Mouse (Mus musculus): ENCODE data around the gene Lef1. TPM values are rescaled to one million over a fixed set of nuclear protein-coding genes. Genes with fewer than 3 reads are reported as not detected.

Lef1 gene
- total and polyA plus RNA-seq, 2 experiments from 2014 or later, result 5.6 to 7.2 TPM

DNA sequence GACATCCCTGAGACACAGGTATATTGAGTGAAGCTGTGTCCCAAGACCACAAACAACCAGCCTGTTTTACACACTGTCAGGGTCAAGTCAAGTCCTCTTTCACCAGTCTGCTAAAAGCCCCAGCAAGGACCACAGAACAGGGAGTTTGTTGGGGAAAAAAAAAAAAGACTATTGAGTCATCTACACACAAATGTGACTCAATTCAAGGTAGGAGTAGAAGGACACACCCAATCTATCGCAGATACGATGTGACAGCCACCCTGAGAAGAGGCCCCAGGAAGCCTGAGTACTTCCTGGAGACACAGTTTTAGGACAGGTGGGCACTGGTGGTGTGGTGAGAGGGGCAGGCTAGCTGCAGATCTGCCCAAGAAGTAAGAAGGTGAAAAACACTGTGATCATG, 140.0 kb downstream of the Lef1 start:
- ATAC-seq (no peak), DNase-seq (ENCODE audit: low spot score) (no peak)
- WGBS, result 93% methylated on average over 2 of the region's 2 CpGs
- Histone ChIP-seq H3K4me2 (ENCODE audit: low read depth, low read length) (no peak overlapping the region), H3K4me3 (ENCODE audit: low read length) (no peak overlapping the region), H3K27me3 (ENCODE audit: insufficient read depth, low read length) (no peaks in the 10 kb centered on the region), H3K27ac (no peak overlapping the region), H3K9ac (replicated peaks; ENCODE audit: low read length) (no peak overlapping the region), H3K4me1 (ENCODE audit: insufficient read depth, low read length) (0 out of 2 replicates have a peak, but pooled peaks cover 4% of the 10 kb centered on the region), H3K9me3 (ENCODE audit: low read length) (no peaks in the 10 kb centered on the region), H3K36me3 (ENCODE audit: insufficient read depth, low read length) (no peaks in the 10 kb centered on the region; the same call in 1 of the 2 replicates)
- no peak for TF ChIP-seq CTCF (IDR thresholded peaks at IDR 0.05; ENCODE audit: low read depth)

DNA sequence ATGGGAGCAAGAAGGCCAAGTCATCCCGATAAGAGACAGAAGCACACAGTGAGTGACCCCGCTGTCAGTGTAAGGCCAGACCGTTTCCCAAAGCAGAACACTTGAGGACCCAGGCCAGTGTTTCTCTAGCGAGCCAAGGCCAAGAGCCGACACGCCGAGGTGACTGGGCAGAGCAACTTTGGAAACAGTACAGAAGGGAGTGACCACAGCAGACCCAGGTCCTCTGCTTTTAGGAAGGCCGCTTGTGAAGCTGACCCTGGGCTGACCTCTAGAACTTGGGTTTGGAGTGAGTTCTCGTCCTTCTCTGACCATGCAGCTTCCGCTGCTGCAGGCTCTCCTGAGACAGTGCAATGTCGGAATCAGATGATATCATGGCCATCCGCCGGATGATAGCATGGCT, 140.7 kb downstream of the Lef1 start:
- no peaks in the 10 kb centered on the region; the same call in 1 of the 2 replicates for H3K36me3 ChIP-seq (ENCODE audit: insufficient read depth, low read length)
- 0 out of 2 replicates have a peak, but pooled peaks cover 2% of the 10 kb centered on the region for H3K4me1 ChIP-seq (ENCODE audit: insufficient read depth, low read length)
- no peak for TF ChIP-seq CTCF (IDR thresholded peaks at IDR 0.05; ENCODE audit: low read depth)
- H3K27ac ChIP-seq, result no peak overlapping the region
- no peaks in the 10 kb centered on the region for H3K9me3 ChIP-seq (ENCODE audit: low read length)
- no peak overlapping the region for H3K4me2 ChIP-seq (ENCODE audit: low read depth, low read length)
- no peak overlapping the region for H3K9ac ChIP-seq (replicated peaks; ENCODE audit: low read length)
- 89% methylated on average over 13 of the region's 13 CpGs for WGBS
- H3K27me3 ChIP-seq (ENCODE audit: insufficient read depth, low read length), result no peaks in the 10 kb centered on the region
- no peak overlapping the region for H3K4me3 ChIP-seq (ENCODE audit: low read length)
- ATAC-seq (no peak), DNase-seq (ENCODE audit: low spot score) (no peak)

- H3K9ac ChIP-seq (replicated peaks; ENCODE audit: low read length), result no peak overlapping the region
- no peak overlapping the region for H3K27ac ChIP-seq
- DNase-seq (ENCODE audit: low spot score), result no peak
- ATAC-seq, result no peak
- H3K4me1 ChIP-seq (ENCODE audit: insufficient read depth, low read length), result no peaks in the 10 kb centered on the region
- H3K36me3 ChIP-seq (ENCODE audit: insufficient read depth, low read length), result no peaks in the 10 kb centered on the region; the same call in 1 of the 2 replicates
- 87% methylated on average over 7 of the region's 7 CpGs for WGBS
- H3K4me2 ChIP-seq (ENCODE audit: low read depth, low read length), result no peak overlapping the region
- TF ChIP-seq CTCF (IDR thresholded peaks at IDR 0.05; ENCODE audit: low read depth), result no peak
- no peak overlapping the region for H3K4me3 ChIP-seq (ENCODE audit: low read length)
- H3K9me3 ChIP-seq (ENCODE audit: low read length), result no peaks in the 10 kb centered on the region
- H3K27me3 ChIP-seq (ENCODE audit: insufficient read depth, low read length), result no peaks in the 10 kb centered on the region
Measured at GRCm38 (mm10) chr3:131251601-131252000, 141.3 kb downstream of the Lef1 start.

- TF ChIP-seq CTCF (IDR thresholded peaks at IDR 0.05; ENCODE audit: low read depth), result no peak
- no peak for ATAC-seq
- H3K36me3 ChIP-seq (ENCODE audit: insufficient read depth, low read length), result no peaks in the 10 kb centered on the region
- H3K27ac ChIP-seq, result no peak overlapping the region
- H3K9me3 ChIP-seq (ENCODE audit: low read length), result no peaks in the 10 kb centered on the region
- H3K27me3 ChIP-seq (ENCODE audit: insufficient read depth, low read length), result no peaks in the 10 kb centered on the region
- H3K4me2 ChIP-seq (ENCODE audit: low read depth, low read length), result no peak overlapping the region
- H3K4me1 ChIP-seq (ENCODE audit: insufficient read depth, low read length), result no peaks in the 10 kb centered on the region
- over 99% methylated on average over 4 of the region's 4 CpGs for WGBS
- no peak overlapping the region for H3K9ac ChIP-seq (replicated peaks; ENCODE audit: low read length)
- no peak overlapping the region for H3K4me3 ChIP-seq (ENCODE audit: low read length)
- no peak for DNase-seq (ENCODE audit: low spot score)
Measured at GRCm38 (mm10) chr3:131254991-131255390, 144.7 kb downstream of the Lef1 start.

DNA sequence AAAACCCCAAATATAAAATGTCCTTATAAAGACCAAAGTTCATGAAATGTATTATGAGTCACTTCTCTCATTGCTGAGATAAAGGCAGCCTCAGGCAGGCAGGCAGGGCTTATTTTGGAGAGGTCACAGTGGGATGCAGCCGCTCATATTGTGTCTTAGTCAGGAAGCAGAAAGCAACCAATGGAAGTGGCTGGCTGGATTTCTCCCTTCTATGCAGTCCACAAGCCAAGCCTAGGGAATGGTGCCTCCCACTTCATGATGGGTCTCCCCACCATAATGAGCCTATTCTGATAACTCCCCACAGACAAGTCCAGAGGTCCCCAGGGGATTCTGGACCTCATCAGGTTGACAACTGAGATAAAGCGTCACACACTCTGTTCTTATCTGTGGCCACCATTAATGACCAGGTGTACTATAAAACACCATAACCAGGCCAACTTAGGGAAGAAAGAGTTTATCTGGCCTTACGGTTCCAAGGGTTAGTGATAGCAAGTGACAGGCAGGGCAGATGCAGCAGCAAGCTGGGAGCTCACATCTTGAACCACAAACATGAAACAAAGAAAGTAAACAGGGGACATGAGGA, 145.2 kb downstream of the Lef1 start:
- Histone ChIP-seq H3K9ac (replicated peaks; ENCODE audit: low read length) (no peak overlapping the region), H3K9me3 (ENCODE audit: low read length) (no peaks in the 10 kb centered on the region), H3K27me3 (ENCODE audit: insufficient read depth, low read length) (no peaks in the 10 kb centered on the region), H3K36me3 (ENCODE audit: insufficient read depth, low read length) (no peaks in the 10 kb centered on the region), H3K27ac (no peak overlapping the region), H3K4me3 (ENCODE audit: low read length) (no peak overlapping the region), H3K4me1 (ENCODE audit: insufficient read depth, low read length) (no peaks in the 10 kb centered on the region), H3K4me2 (ENCODE audit: low read depth, low read length) (no peak overlapping the region)
- TF ChIP-seq CTCF (IDR thresholded peaks at IDR 0.05; ENCODE audit: low read depth), result no peak
- ATAC-seq (no peak), DNase-seq (ENCODE audit: low spot score) (no peak)
- WGBS, result 96% methylated on average over 3 of the region's 3 CpGs

DNA sequence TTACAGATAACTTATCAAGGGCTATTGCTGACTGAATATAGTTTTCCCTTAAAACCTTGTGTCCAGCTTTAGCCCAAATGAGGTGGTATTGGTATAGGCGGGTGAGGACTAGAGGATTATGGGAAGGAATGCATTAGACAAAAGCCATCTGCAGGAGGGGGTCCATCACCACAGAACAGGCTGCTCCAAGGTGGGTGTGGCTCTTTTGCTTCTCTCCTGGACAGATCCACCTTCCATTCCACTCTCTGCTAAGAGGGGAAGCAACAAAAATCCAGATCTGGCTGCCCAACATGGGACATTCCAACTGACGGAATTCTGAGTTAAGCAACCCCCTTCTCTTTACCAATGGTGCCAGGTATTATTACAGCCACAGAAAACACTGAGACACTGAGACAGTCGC, 148.7 kb downstream of the Lef1 start:
- Histone ChIP-seq H3K27me3 (ENCODE audit: insufficient read depth, low read length) (no peaks in the 10 kb centered on the region), H3K4me2 (ENCODE audit: low read depth, low read length) (no peak overlapping the region), H3K4me1 (ENCODE audit: insufficient read depth, low read length) (no peaks in the 10 kb centered on the region), H3K27ac (no peak overlapping the region), H3K9ac (replicated peaks; ENCODE audit: low read length) (no peak overlapping the region), H3K4me3 (ENCODE audit: low read length) (no peak overlapping the region), H3K36me3 (ENCODE audit: insufficient read depth, low read length) (no peaks in the 10 kb centered on the region), H3K9me3 (ENCODE audit: low read length) (no peaks in the 10 kb centered on the region)
- WGBS, result 93% methylated on average over 3 of the region's 3 CpGs
- DNase-seq (ENCODE audit: low spot score) (no peak), ATAC-seq (no peak)
- no peak for TF ChIP-seq CTCF (IDR thresholded peaks at IDR 0.05; ENCODE audit: low read depth)

DNA sequence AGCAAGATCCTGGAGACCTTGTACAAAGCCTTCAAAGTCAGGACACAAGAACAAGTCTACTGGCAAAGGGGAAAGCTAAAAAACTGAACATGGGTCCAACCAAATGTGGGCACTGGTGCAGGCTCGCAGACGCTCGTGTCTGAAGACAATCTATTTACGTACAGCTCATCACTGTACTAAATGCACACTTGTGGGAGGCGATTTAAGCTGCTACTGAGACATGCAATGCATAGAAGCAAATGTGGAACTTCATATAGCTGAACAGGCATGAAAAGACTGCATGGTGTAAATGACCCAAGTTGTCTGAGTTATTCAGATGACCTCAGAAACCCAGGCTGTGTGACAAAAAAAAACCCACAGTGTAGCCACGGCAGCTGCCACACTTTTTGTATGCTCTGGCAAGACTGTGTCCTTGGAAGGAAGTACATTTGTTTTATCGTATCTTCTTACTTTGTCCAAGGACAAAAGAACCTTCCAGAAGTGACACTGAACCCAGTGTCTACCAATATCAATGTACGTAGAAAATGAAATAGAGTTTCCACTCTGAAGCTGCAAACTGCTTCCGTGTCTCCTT, 149.2 kb downstream of the Lef1 start:
- Histone ChIP-seq H3K4me1 (ENCODE audit: insufficient read depth, low read length) (no peaks in the 10 kb centered on the region), H3K36me3 (ENCODE audit: insufficient read depth, low read length) (no peaks in the 10 kb centered on the region), H3K27ac (no peak overlapping the region), H3K4me3 (ENCODE audit: low read length) (no peak overlapping the region), H3K4me2 (ENCODE audit: low read depth, low read length) (no peak overlapping the region), H3K9me3 (ENCODE audit: low read length) (no peaks in the 10 kb centered on the region), H3K9ac (replicated peaks; ENCODE audit: low read length) (no peak overlapping the region), H3K27me3 (ENCODE audit: insufficient read depth, low read length) (no peaks in the 10 kb centered on the region)
- WGBS, result 89% methylated on average over 9 of the region's 9 CpGs
- no peak for ATAC-seq
- no peak for DNase-seq (ENCODE audit: low spot score)
- no peak for TF ChIP-seq CTCF (IDR thresholded peaks at IDR 0.05; ENCODE audit: low read depth)
